Comparison of ENCODE assay signal across 24 mouse cellular contexts in genomic region chr7:70219310-70219709, GRCm38 (mm10).
"Had no signal": no experiment of that assay in that cellular context is flagged by ENCODE, and none has a peak within 500 bp of the region (broad histone marks: within the 10 kb centered on the region; RNA-seq: fewer than 3 reads in every experiment).

No protein-coding gene starts in this region.

- H3K27ac ChIP-seq: gastrocnemius, adult 2 months; heart, embryonic 10.5 days; hindbrain, embryonic 10.5 days; hindbrain, embryonic 12.5 days; hindbrain, embryonic 14.5 days; kidney, embryonic 15.5 days; limb, embryonic 15.5 days; liver, embryonic 12.5 days; liver, embryonic 14.5 days had no signal

- ATAC-seq: hindbrain, embryonic 16.5 days; inflammation-experienced regulatory T-cells, adult 6 months; liver, embryonic 12.5 days had no signal

- H3K4me1 ChIP-seq: hindbrain, embryonic 10.5 days; hindbrain, embryonic 12.5 days; kidney, embryonic 15.5 days; limb, embryonic 15.5 days; liver, embryonic 12.5 days had no signal

- H3K4me2 ChIP-seq: heart, embryonic 12.5 days; hindbrain, embryonic 12.5 days; hindbrain, embryonic 14.5 days; kidney, embryonic 15.5 days; limb, embryonic 15.5 days; liver, embryonic 12.5 days had no signal

- H3K36me3 ChIP-seq: heart, embryonic 10.5 days; heart, embryonic 12.5 days; hindbrain, embryonic 10.5 days; hindbrain, embryonic 12.5 days; kidney, embryonic 15.5 days; limb, embryonic 15.5 days; liver, embryonic 12.5 days had no signal

- H3K9ac ChIP-seq: heart, embryonic 12.5 days; hindbrain, embryonic 12.5 days; hindbrain, embryonic 14.5 days; kidney, embryonic 15.5 days; limb, embryonic 15.5 days; liver, embryonic 12.5 days; liver, embryonic 14.5 days had no signal

- H3K27me3 ChIP-seq: hindbrain, embryonic 12.5 days; kidney, embryonic 15.5 days; limb, embryonic 15.5 days; liver, embryonic 12.5 days had no signal

- H3K4me3 ChIP-seq: gastrocnemius, adult 2 months; heart, embryonic 10.5 days; heart, embryonic 12.5 days; hindbrain, embryonic 10.5 days; hindbrain, embryonic 12.5 days; kidney, embryonic 15.5 days; limb, embryonic 15.5 days; liver, embryonic 12.5 days had no signal

- H3K9me3 ChIP-seq: heart, embryonic 10.5 days; heart, embryonic 12.5 days; hindbrain, embryonic 10.5 days; hindbrain, embryonic 12.5 days; kidney, embryonic 15.5 days; limb, embryonic 15.5 days; liver, embryonic 12.5 days had no signal

- DNase-seq: gastrocnemius, adult 2 months; gastrocnemius, postnatal 10 days; gastrocnemius, postnatal 25 days; heart, adult 18-20 months; heart, postnatal 10 days; heart, postnatal 4 days; kidney, adult 11 months; kidney, adult 2 months; kidney, adult 9 months; kidney, postnatal 14 days; kidney, postnatal 36 days; layer of hippocampus, adult 9-11 months; layer of hippocampus, postnatal 36 days had no signal
